Mouse (Mus musculus): ENCODE data around the gene Vwa3b.

Gene Vwa3b

GRCm38 (mm10) chr1:37013006-37013405, 13.4 kb upstream of the Vwa3b start:
- no peak for DNase-seq

GRCm38 (mm10) chr1:37013687-37014086, 12.7 kb upstream of the Vwa3b start:
- DNase-seq: no peak

GRCm38 (mm10) chr1:37019017-37019416, 7.4 kb upstream of the Vwa3b start:
- no peak for DNase-seq

- no peak for DNase-seq
Observed at GRCm38 (mm10) chr1:37022704-37023103, 3.7 kb upstream of the Vwa3b start.

- DNase-seq: no peak
Observed at GRCm38 (mm10) chr1:37024736-37025135, 1.7 kb upstream of the Vwa3b start.

GRCm38 (mm10) chr1:37025376-37025775, 1.0 kb upstream of the Vwa3b start:
- DNase-seq: no peak

GRCm38 (mm10) chr1:37026866-37027265, 470 bp downstream of the Vwa3b start:
- no peak for DNase-seq

- no peak for DNase-seq
Observed at GRCm38 (mm10) chr1:37028439-37029153, 2.2 kb downstream of the Vwa3b start.

- DNase-seq: no peak
Observed at GRCm38 (mm10) chr1:37029154-37029907, 2.9 kb downstream of the Vwa3b start.

- DNase-seq: no peak
Observed at GRCm38 (mm10) chr1:37029942-37030341, 3.5 kb downstream of the Vwa3b start.

GRCm38 (mm10) chr1:37030693-37031092, 4.3 kb downstream of the Vwa3b start:
- DNase-seq: no peak

GRCm38 (mm10) chr1:37035879-37036278, 9.5 kb downstream of the Vwa3b start:
- DNase-seq: no peak

- DNase-seq: no peak
Observed at GRCm38 (mm10) chr1:37041126-37041525, 14.7 kb downstream of the Vwa3b start.

GRCm38 (mm10) chr1:37041856-37042255, 15.5 kb downstream of the Vwa3b start:
- no peak for DNase-seq

- no peak for DNase-seq
Observed at GRCm38 (mm10) chr1:37042769-37043168, 16.4 kb downstream of the Vwa3b start.

- no peak for DNase-seq
Observed at GRCm38 (mm10) chr1:37043196-37043595, 16.8 kb downstream of the Vwa3b start.

- no peak for DNase-seq
Observed at GRCm38 (mm10) chr1:37045472-37045871, 19.1 kb downstream of the Vwa3b start.

- no peak for DNase-seq
Observed at GRCm38 (mm10) chr1:37049159-37049558, 22.8 kb downstream of the Vwa3b start.

- no peak for DNase-seq
Observed at GRCm38 (mm10) chr1:37053691-37054090, 27.3 kb downstream of the Vwa3b start.

GRCm38 (mm10) chr1:37056831-37057561, 30.6 kb downstream of the Vwa3b start:
- no peak for DNase-seq

GRCm38 (mm10) chr1:37060856-37061255, 34.5 kb downstream of the Vwa3b start:
- DNase-seq: no peak

GRCm38 (mm10) chr1:37063053-37063452, 36.7 kb downstream of the Vwa3b start:
- DNase-seq: no peak

- no peak for DNase-seq
Observed at GRCm38 (mm10) chr1:37063841-37064240, 37.4 kb downstream of the Vwa3b start.

All from cerebellum, adult 8-10 months (tissue).